Mouse (Mus musculus) embryonic facial prominence, embryonic 11.5 days (tissue): ENCODE data around the gene Rpia. TPM values are rescaled to one million over a fixed set of nuclear protein-coding genes. Genes with fewer than 3 reads are reported as not detected.

Source experiments
- ATAC-seq: fragments of 200-750 bp; cut with Nextera tagmentation; replicated peaks from 2 replicates; pipeline ENCODE4 v1.8.0; 2017; ENCODE audit warnings: low read depth; ENCODE audit not compliant: insufficient number of reproducible peaks, low FRiP score, low TSS enrichment
- DNase-seq: peaks from one replicate; pipeline ENCODE4 v3.0.0-alpha.2; 2015; ENCODE audit warnings: low spot score
- H3K27ac ChIP-seq: fragments of 300-500 bp; sonication (generic); replicated peaks from 2 replicates; pipeline ENCODE4 v1.5.1; 2014; ENCODE audit warnings: mild to moderate bottlenecking, low read depth, low read length, control low read depth
- H3K27me3 ChIP-seq: fragments of 300-500 bp; sonication (generic); 2 replicates; pipeline ENCODE4 v1.6.1; 2014; ENCODE audit warnings: mild to moderate bottlenecking, low read length, moderate library complexity, mixed read lengths; ENCODE audit not compliant: control insufficient read depth, insufficient read depth
- H3K36me3 ChIP-seq: fragments of 300-500 bp; sonication (generic); replicated peaks from 2 replicates; pipeline ENCODE4 v1.6.1; 2014; ENCODE audit warnings: low read depth, mild to moderate bottlenecking, low read length, moderate library complexity, mixed read lengths; ENCODE audit not compliant: control insufficient read depth, insufficient read depth
- H3K4me1 ChIP-seq: fragments of 300-500 bp; sonication (generic); 2 replicates; pipeline ENCODE4 v1.6.1; 2014; ENCODE audit warnings: low read length, mixed read lengths; ENCODE audit not compliant: control insufficient read depth, insufficient read depth
- H3K4me2 ChIP-seq: fragments of 300-500 bp; sonication (generic); 2 replicates; pipeline ENCODE4 v1.6.1; 2014; ENCODE audit warnings: low read depth, mild to moderate bottlenecking, control low read depth, low read length, moderate library complexity
- H3K4me3 ChIP-seq: fragments of 300-500 bp; sonication (generic); 2 replicates; pipeline ENCODE4 v1.5.1; 2014; ENCODE audit warnings: low read depth, low read length, control low read depth
- H3K9ac ChIP-seq: fragments of 300-500 bp; sonication (generic); replicated peaks from 2 replicates; pipeline ENCODE4 v1.6.1; 2014; ENCODE audit warnings: mild to moderate bottlenecking, control low read depth, low read length
- H3K9me3 ChIP-seq: fragments of 300-500 bp; sonication (generic); replicated peaks from 2 replicates; pipeline ENCODE4 v1.6.1; 2016; ENCODE audit warnings: mild to moderate bottlenecking, low read length, inconsistent platforms, mixed read lengths; ENCODE audit not compliant: control insufficient read depth
- WGBS: fragments of 180-500 bp; shearing (Covaris S2); extraction: QIAGEN DNeasy Blood & Tissue Kit; methylation state at CpG from one replicate; pipeline ENCODE4 v1.1.7; 2014; 5-methylcytosine and 5-hydroxymethylcytosine counted together
- polyA plus RNA-seq: library from polyadenylated mRNA; unstranded; fragments of >200 nt; fragmentation: Nextera tagmentation; extraction: Ambion mirVana; gene quantifications from 2 replicates; pipeline ENCODE4 v1.2.1, GENCODE M21; 2014

The Rpia gene
- polyA plus RNA-seq, 1 experiment from 2014 or later = 2.1 TPM

DNA sequence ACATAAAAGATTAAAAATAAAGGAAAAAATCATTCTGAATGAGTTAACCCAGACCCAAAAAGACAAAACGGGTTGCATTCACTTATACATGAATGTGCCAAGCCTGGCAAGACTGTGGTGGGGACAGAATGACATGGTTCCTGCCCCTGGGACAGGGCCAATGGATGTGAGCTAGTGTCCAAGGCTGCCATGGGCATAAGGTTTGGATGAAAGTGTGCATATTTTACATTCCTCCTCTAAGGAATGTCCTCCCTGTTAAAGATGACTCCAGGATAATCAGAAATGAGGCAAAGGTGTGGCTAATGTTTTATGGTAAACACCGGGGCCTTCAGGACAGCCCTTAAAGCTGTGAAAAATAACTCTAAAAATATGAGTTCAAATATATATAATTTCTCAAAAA lies 10.7 kb downstream of the Rpia start:
- no peak overlapping the region for H3K4me2 ChIP-seq
- ATAC-seq (no peak), DNase-seq (no peak)
- WGBS = 90% methylated on average over 2 of the region's 2 CpGs
- no peaks in the 10 kb centered on the region; the same call in 1 of the 2 replicates for H3K36me3 ChIP-seq
- H3K27me3 ChIP-seq = no peaks in the 10 kb centered on the region
- H3K9ac ChIP-seq = no peak overlapping the region
- H3K9me3 ChIP-seq = no peaks in the 10 kb centered on the region
- H3K27ac ChIP-seq = no peak overlapping the region
- no peak overlapping the region for H3K4me3 ChIP-seq
- H3K4me1 ChIP-seq = no peaks in the 10 kb centered on the region

DNA sequence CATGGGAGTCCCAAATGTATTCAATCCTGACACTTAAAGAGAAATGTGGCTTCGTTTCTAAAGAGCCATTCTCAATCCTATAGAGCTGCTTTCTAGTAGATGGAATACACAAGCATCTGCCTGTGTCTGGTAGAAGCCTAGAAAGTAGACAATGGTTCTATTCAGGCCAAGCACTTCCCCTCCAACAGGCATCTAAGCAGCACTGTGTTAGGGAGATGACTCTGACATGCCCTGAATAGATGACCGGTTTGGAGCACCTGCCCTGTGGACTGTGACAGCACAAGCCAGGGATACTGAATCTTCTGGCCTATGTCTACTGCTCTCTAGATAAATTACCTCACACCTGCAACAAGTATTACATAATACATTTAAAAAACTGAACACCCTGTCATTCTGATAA lies 17.7 kb downstream of the Rpia start:
- H3K9me3 ChIP-seq = no peaks in the 10 kb centered on the region
- no peak overlapping the region for H3K4me3 ChIP-seq
- H3K36me3 ChIP-seq = no peaks in the 10 kb centered on the region; the same call in none of the 2 replicates
- H3K27me3 ChIP-seq = no peaks in the 10 kb centered on the region
- no peaks in the 10 kb centered on the region for H3K4me1 ChIP-seq
- no peak for ATAC-seq
- 43% methylated on average over 2 of the region's 2 CpGs for WGBS
- H3K9ac ChIP-seq = no peak overlapping the region
- no peak overlapping the region for H3K27ac ChIP-seq
- no peak for DNase-seq
- H3K4me2 ChIP-seq = no peak overlapping the region

DNA sequence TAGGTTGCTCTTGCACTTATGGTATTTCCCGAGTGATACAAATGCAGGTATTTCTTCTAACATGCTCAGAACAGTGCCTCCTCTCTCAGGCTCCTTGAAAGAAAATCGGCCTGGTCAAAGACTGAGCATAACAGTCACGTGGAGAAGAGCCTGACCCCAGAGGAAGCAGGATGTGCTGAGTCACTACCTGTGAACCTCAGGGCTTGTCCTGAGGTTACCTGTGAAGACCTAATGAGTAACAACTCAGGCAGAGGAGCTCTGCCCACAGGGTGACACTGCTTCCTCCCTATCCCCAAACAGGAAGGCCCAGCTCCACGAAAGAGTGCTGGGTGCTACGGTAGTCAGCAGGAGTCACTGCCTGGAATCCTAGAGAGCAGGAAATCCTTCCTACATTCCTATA lies 18.3 kb downstream of the Rpia start:
- Histone ChIP-seq H3K4me1 (no peaks in the 10 kb centered on the region), H3K4me2 (no peak overlapping the region), H3K9me3 (no peaks in the 10 kb centered on the region), H3K27ac (no peak overlapping the region), H3K4me3 (no peak overlapping the region), H3K36me3 (no peaks in the 10 kb centered on the region; the same call in none of the 2 replicates), H3K9ac (no peak overlapping the region), H3K27me3 (no peaks in the 10 kb centered on the region)
- WGBS = 78% methylated on average over 5 of the region's 5 CpGs
- DNase-seq (no peak), ATAC-seq (no peak)

DNA sequence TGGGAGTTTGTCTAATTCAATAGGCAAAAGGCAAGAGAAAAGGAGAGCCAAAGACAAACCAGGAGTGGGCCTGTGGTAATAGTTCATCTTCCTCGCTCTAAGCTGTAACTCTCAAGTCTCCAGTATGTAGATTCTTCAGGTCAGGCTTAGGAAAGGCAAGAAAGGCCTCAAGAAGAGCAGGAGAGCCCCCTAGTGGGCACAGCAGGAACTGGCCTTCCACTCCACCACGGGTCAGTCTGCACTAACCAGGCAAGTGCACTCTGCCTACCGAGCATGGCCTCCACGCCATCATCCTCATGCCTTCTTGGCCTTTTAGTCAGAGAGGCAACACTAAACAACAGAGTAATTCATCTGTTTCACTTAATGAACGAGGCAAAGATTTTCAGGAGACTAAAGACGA lies 23.3 kb downstream of the Rpia start:
- Histone ChIP-seq H3K27me3 (no peaks in the 10 kb centered on the region), H3K36me3 (no peaks in the 10 kb centered on the region; the same call in none of the 2 replicates), H3K9ac (no peak overlapping the region), H3K4me2 (no peak overlapping the region), H3K9me3 (no peaks in the 10 kb centered on the region), H3K4me3 (no peak overlapping the region), H3K27ac (no peak overlapping the region), H3K4me1 (no peaks in the 10 kb centered on the region)
- 0 out of 2 replicates have a peak, but pooled peaks have one; percentile 64 for ATAC-seq
- peak; percentile 84 for DNase-seq
- WGBS = 34% methylated on average over 6 of the region's 6 CpGs

DNA sequence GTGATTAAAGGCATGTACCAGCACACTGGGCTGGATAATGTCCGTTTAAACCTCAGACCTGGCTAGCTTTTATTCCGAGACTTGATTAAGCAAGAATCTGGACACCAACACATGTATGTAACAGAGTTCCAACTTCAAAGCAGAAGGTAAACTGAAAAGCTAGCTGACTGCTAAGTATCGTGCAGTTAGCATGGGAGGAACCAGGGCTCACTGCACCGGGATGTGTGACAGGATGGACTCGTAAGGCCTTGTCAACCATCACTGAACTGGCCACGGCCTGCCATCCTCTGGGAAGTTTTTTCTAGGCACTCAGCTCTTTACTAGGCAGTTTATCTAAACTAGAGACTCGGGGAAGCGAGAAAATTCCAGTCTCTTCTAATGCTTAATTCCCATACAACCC lies 27.0 kb downstream of the Rpia start:
- no peak for ATAC-seq
- Histone ChIP-seq H3K36me3 (no peaks in the 10 kb centered on the region; the same call in 1 of the 2 replicates), H3K27ac (no peak overlapping the region), H3K27me3 (no peaks in the 10 kb centered on the region), H3K4me2 (no peak overlapping the region), H3K4me1 (no peaks in the 10 kb centered on the region), H3K4me3 (no peak overlapping the region), H3K9ac (no peak overlapping the region), H3K9me3 (no peaks in the 10 kb centered on the region)
- DNase-seq = no peak
- 88% methylated on average over 8 of the region's 8 CpGs for WGBS

DNA sequence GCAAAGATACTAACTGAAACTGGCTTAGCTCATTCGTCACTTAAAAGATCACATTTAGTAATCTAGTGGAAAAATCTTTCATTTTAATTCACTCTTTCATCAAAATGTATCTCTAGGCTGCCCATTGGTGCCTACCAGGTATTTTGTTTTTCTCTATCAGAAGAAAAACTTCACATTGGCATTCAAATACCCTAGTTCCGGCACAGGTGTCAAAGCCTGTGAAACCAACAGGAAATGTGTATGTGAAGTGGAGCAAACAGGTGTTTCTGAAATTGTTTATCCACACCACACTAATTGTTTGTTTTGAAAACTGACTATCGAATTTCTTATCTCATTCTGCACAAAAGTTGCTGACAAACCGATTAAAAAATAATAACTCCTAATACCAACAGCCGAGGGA lies 27.5 kb downstream of the Rpia start:
- no peaks in the 10 kb centered on the region for H3K27me3 ChIP-seq
- no peak overlapping the region for H3K4me2 ChIP-seq
- no peaks in the 10 kb centered on the region; the same call in 1 of the 2 replicates for H3K36me3 ChIP-seq
- DNase-seq = no peak
- H3K4me1 ChIP-seq = no peaks in the 10 kb centered on the region
- H3K27ac ChIP-seq = no peak overlapping the region
- no peak for ATAC-seq
- 90% methylated on average over 5 of the region's 5 CpGs for WGBS
- H3K9me3 ChIP-seq = no peaks in the 10 kb centered on the region
- no peak overlapping the region for H3K4me3 ChIP-seq
- no peak overlapping the region for H3K9ac ChIP-seq

DNA sequence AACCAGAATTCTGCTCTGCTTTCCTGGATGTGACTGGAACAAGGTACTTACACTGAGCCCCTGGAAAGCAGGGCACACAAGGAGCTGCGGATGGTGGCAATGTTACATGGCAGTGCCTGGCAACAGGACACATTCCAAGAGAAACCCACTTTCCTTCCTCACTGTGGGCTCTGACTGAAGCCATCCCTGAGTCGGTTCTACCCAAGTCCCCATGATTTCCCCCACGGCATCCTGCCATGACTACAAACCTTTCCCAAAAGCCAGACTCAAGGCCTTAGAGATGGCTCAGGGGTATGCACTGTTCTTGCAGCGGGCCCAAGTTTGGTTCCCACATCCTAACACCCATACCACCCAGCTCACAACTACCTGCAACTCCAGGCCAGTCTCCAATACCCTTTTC lies 28.2 kb downstream of the Rpia start:
- WGBS = 90% methylated on average over 4 of the region's 4 CpGs
- H3K4me1 ChIP-seq = no peaks in the 10 kb centered on the region
- H3K4me2 ChIP-seq = no peak overlapping the region
- no peak for DNase-seq
- no peak overlapping the region for H3K9ac ChIP-seq
- no peak for ATAC-seq
- H3K27ac ChIP-seq = no peak overlapping the region
- H3K27me3 ChIP-seq = no peaks in the 10 kb centered on the region
- H3K4me3 ChIP-seq = no peak overlapping the region
- no peaks in the 10 kb centered on the region; the same call in 1 of the 2 replicates for H3K36me3 ChIP-seq
- H3K9me3 ChIP-seq = no peaks in the 10 kb centered on the region

DNA sequence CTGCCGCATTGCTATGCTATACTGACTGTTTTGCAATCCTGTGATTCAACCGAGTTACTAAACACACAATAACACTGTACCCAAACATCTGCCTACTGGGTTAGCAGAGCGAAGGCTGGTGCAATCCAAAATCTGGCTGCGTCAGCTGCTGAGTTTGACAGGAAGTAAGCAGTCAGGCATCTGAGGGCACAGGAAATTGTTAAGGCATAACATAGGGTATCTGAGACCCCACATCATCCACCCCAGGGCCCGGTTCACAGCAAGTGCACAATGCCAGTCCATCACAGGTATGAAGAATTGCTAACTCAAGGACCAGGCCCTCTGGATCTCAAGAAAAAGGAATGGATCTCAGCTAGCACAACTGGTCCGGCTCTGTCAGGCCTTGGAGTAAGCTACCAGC lies 29.4 kb downstream of the Rpia start:
- H3K4me2 ChIP-seq = no peak overlapping the region
- DNase-seq (no peak), ATAC-seq (no peak)
- H3K4me3 ChIP-seq = no peak overlapping the region
- no peaks in the 10 kb centered on the region for H3K4me1 ChIP-seq
- no peaks in the 10 kb centered on the region for H3K27me3 ChIP-seq
- no peak overlapping the region for H3K27ac ChIP-seq
- no peak overlapping the region for H3K9ac ChIP-seq
- H3K9me3 ChIP-seq = no peaks in the 10 kb centered on the region
- WGBS = 85% methylated on average over 6 of the region's 6 CpGs
- H3K36me3 ChIP-seq = no peaks in the 10 kb centered on the region; the same call in 1 of the 2 replicates
